Mouse (Mus musculus) erythroblast, embryonic 14.5 days (primary cell): ENCODE results near the gene Abcc2. TPM values are rescaled to one million over a fixed set of nuclear protein-coding genes. Genes with fewer than 3 reads are reported as not detected.

ENCODE experiments used
- H3K27me3 ChIP-seq: 2 replicates; pipeline ENCODE4 v1.6.1; 2012; ENCODE audit warnings: inconsistent platforms; ENCODE audit not compliant: control insufficient read depth
- H3K36me3 ChIP-seq: 2 replicates; pipeline ENCODE4 v1.6.1; 2012; ENCODE audit warnings: mild to moderate bottlenecking, inconsistent platforms; ENCODE audit not compliant: control insufficient read depth
- H3K4me1 ChIP-seq: 2 replicates; pipeline ENCODE4 v1.6.1; 2012; ENCODE audit warnings: inconsistent platforms; ENCODE audit not compliant: control insufficient read depth
- H3K4me3 ChIP-seq: replicated peaks from 2 replicates; pipeline ENCODE3; 2012; ENCODE audit warnings: moderate library complexity, mild to moderate bottlenecking, inconsistent platforms
- H3K9me3 ChIP-seq: 2 replicates; pipeline ENCODE4 v1.6.1; 2012; ENCODE audit warnings: low read length, inconsistent platforms, mixed read lengths; ENCODE audit not compliant: control insufficient read depth
- GATA1 ChIP-seq: IDR thresholded peaks from 2 replicates; pipeline ENCODE4 v1.6.1; 2012; ENCODE audit warnings: low read length, inconsistent platforms, mixed read lengths
- TAL1 ChIP-seq: IDR thresholded peaks from 3 replicates; pipeline ENCODE4 v1.6.1; 2012; ENCODE audit warnings: low read length, inconsistent platforms, mixed read lengths
- polyA plus RNA-seq: library from polyadenylated mRNA; stranded (reverse); fragments of >175 nt; gene quantifications from 2 replicates; pipeline ENCODE4 v1.2.3, GENCODE M21; 2012

The Abcc2 gene
- polyA plus RNA-seq, 1 experiment = 0.01 TPM

- Histone ChIP-seq H3K4me1 (no peaks in the 10 kb centered on the region), H3K36me3 (peaks cover 3% of the 10 kb centered on the region; the same call in 1 of the 2 replicates), H3K27me3 (no peaks in the 10 kb centered on the region), H3K4me3 (no peak overlapping the region), H3K9me3 (no peaks in the 10 kb centered on the region)
- TF ChIP-seq TAL1 (no peak), GATA1 (no peak)
Observed at GRCm38 (mm10) chr19:43857347-43857746, 75.4 kb downstream of the Abcc2 start.

- no peaks in the 10 kb centered on the region for H3K9me3 ChIP-seq
- H3K36me3 ChIP-seq = peaks cover 9% of the 10 kb centered on the region; the same call in 1 of the 2 replicates
- H3K27me3 ChIP-seq = no peaks in the 10 kb centered on the region
- no peak overlapping the region for H3K4me3 ChIP-seq
- TF ChIP-seq TAL1 (no peak), GATA1 (no peak)
- H3K4me1 ChIP-seq = no peaks in the 10 kb centered on the region
Observed at GRCm38 (mm10) chr19:43870418-43870817, 88.4 kb downstream of the Abcc2 start.

GRCm38 (mm10) chr19:43874351-43874750 lies 92.4 kb downstream of the Abcc2 start:
- H3K36me3 ChIP-seq = peaks cover 2% of the 10 kb centered on the region; the same call in 1 of the 2 replicates
- H3K9me3 ChIP-seq = no peaks in the 10 kb centered on the region
- TF ChIP-seq GATA1 (no peak), TAL1 (no peak)
- H3K4me1 ChIP-seq = no peaks in the 10 kb centered on the region
- H3K27me3 ChIP-seq = peaks cover 12% of the 10 kb centered on the region
- H3K4me3 ChIP-seq = no peak overlapping the region

- no peak for TF ChIP-seq GATA1
- TF ChIP-seq TAL1 = no peak
- peaks cover 24% of the 10 kb centered on the region for H3K27me3 ChIP-seq
- peaks cover 2% of the 10 kb centered on the region; the same call in 1 of the 2 replicates for H3K36me3 ChIP-seq
- H3K9me3 ChIP-seq = no peaks in the 10 kb centered on the region
- H3K4me1 ChIP-seq = no peaks in the 10 kb centered on the region
- H3K4me3 ChIP-seq = no peak overlapping the region
Observed at GRCm38 (mm10) chr19:43875996-43876395, 94.0 kb downstream of the Abcc2 start.

GRCm38 (mm10) chr19:43877364-43877763 lies 95.4 kb downstream of the Abcc2 start:
- Histone ChIP-seq H3K4me1 (no peaks in the 10 kb centered on the region), H3K27me3 (peaks cover 24% of the 10 kb centered on the region), H3K9me3 (peaks cover 2% of the 10 kb centered on the region; the same call in 1 of the 2 replicates), H3K36me3 (peaks cover 2% of the 10 kb centered on the region; the same call in 1 of the 2 replicates), H3K4me3 (no peak overlapping the region)
- TF ChIP-seq GATA1 = no peak
- no peak for TF ChIP-seq TAL1

GRCm38 (mm10) chr19:43878111-43879092 lies 96.4 kb downstream of the Abcc2 start:
- Histone ChIP-seq H3K27me3 (peaks cover 24% of the 10 kb centered on the region), H3K4me3 (no peak overlapping the region), H3K9me3 (peaks cover 2% of the 10 kb centered on the region; the same call in 1 of the 2 replicates), H3K36me3 (no peaks in the 10 kb centered on the region), H3K4me1 (no peaks in the 10 kb centered on the region)
- TF ChIP-seq TAL1 (no peak), GATA1 (no peak)

GRCm38 (mm10) chr19:43879401-43880212 lies 97.6 kb downstream of the Abcc2 start:
- peaks cover 2% of the 10 kb centered on the region; the same call in 1 of the 2 replicates for H3K9me3 ChIP-seq
- H3K4me1 ChIP-seq = no peaks in the 10 kb centered on the region
- TF ChIP-seq TAL1 (no peak), GATA1 (no peak)
- no peaks in the 10 kb centered on the region for H3K36me3 ChIP-seq
- H3K27me3 ChIP-seq = peaks cover 24% of the 10 kb centered on the region
- peak overlapping the region; percentile 36 for H3K4me3 ChIP-seq

- Histone ChIP-seq H3K4me1 (no peaks in the 10 kb centered on the region; the same call in 1 of the 2 replicates), H3K36me3 (no peaks in the 10 kb centered on the region), H3K27me3 (peaks cover 24% of the 10 kb centered on the region), H3K4me3 (no peak overlapping the region), H3K9me3 (peaks cover 2% of the 10 kb centered on the region; the same call in 1 of the 2 replicates)
- no peak for TF ChIP-seq GATA1
- no peak for TF ChIP-seq TAL1
Observed at GRCm38 (mm10) chr19:43880420-43880819, 98.4 kb downstream of the Abcc2 start.

GRCm38 (mm10) chr19:43881615-43882014 lies 99.6 kb downstream of the Abcc2 start:
- Histone ChIP-seq H3K9me3 (peaks cover 2% of the 10 kb centered on the region; the same call in 1 of the 2 replicates), H3K36me3 (no peaks in the 10 kb centered on the region), H3K27me3 (peaks cover 24% of the 10 kb centered on the region), H3K4me1 (no peaks in the 10 kb centered on the region; the same call in 1 of the 2 replicates), H3K4me3 (no peak overlapping the region)
- TF ChIP-seq TAL1 = no peak
- no peak for TF ChIP-seq GATA1
